Mouse (Mus musculus): ENCODE measurements around the gene Crip2.

DNA sequence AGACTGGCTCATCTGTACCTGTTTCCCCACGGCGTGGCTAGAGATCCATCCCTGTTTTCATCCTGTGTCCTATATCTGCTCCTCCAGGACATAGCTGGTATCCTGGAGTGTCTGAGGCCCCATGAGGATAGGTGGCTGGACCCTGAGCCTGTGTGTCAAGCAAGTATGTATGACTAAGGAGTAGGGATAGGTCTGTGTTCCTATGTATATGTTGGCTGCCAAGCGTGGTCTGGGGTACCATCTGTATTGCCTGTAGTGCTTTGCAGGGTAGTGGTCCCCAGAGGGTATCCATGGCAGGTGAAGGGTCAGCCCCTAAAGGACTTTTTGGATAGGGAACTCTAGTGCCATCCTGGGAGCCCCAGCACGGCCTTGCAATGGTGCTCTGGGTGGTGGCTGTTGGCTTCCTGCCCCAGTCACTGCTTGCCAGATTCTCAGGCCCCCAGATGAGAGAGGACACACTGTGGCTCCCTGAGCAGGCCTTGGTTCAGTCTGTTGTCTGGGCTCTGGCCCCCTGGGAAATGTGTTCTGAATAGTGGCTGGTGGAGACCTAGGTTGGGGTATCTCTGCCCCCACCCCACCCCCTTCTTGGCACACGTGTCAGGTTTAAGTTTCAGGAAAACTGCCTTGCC, 39.5 kb upstream of the Crip2 start:
- no peak for TF ChIP-seq CTCF (IDR thresholded peaks at IDR 0.05; ENCODE audit: low read depth, low read length)
- no peak for TF ChIP-seq POLR2A (IDR thresholded peaks at IDR 0.05; ENCODE audit: borderline replicate concordance, low read depth, low read length)

All from bone marrow macrophage, adult 2 months (primary cell).